Mouse (Mus musculus): ENCODE measurements at regions not wholly inside any gene's neighbourhood (a gene's known extent, or its start where the extent isn't known, plus 50 kb on each side); places are given as distances from the start of the nearest gene placed in this dataset.

DNA sequence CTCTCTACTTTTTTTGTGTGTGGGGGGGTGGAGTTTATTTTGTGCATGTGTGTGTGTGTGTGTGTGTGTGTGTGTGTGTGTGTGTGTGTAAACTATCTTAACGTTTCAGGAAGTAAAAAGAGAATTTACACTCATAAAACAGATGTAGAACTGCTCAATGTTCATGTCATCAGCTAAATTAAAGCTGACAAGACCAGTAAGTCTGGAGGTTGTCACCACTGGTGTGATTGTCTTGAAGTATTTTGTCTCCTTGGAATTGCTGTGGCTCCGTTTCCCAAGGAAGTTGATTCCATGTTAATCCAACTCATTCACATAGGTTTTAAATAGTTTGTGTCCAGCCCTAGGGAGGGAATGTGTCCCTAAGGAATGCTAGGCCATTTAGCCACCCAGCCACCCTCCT is 374.1 kb upstream of the Itga1 start:
- Histone ChIP-seq H3K9me3 (replicated peaks; ENCODE audit: control insufficient read depth, insufficient read depth, low read length, poor library complexity, severe bottlenecking) (no peaks in the 10 kb centered on the region), H3K4me3 (ENCODE audit: low read depth, low read length) (no peak overlapping the region), H3K27ac (ENCODE audit: insufficient read depth, low read length) (no peak overlapping the region), H3K27me3 (ENCODE audit: control insufficient read depth, insufficient read depth, low read length, poor library complexity, severe bottlenecking) (no peaks in the 10 kb centered on the region), H3K9ac (ENCODE audit: low read depth, poor library complexity, severe bottlenecking) (no peak overlapping the region), H3K4me1 (ENCODE audit: control insufficient read depth, insufficient read depth, low read length) (no peaks in the 10 kb centered on the region), H3K36me3 (ENCODE audit: control insufficient read depth, insufficient read depth, low read length, poor library complexity, severe bottlenecking) (no peaks in the 10 kb centered on the region)
- no peak for TF ChIP-seq POLR2A (IDR thresholded peaks at IDR 0.05; ENCODE audit: insufficient read depth, low read length)
- TF ChIP-seq CTCF (IDR thresholded peaks at IDR 0.05; ENCODE audit: low read depth, low read length) = no peak
- TF ChIP-seq EP300 (IDR thresholded peaks at IDR 0.05; ENCODE audit: insufficient read depth, low read depth, low read length) = no peak

DNA sequence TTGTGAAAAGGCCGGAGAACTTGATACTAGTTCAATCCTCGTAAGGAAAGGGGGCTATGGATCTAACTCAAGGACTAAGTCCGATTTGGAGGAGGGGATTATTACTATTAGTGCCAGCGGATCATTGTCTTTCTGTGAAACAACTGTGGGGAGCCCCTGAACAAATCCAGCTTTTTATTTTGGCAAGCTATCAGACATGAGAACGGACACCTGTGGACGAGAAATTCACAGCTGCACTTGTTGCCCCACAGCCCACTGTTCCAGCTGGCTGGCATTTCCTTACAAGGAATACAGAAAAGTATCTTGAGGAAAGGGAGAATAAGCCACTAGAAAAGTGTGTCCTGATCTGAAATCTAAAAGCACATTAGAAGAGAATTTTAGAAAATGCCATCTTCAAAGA is 363.9 kb upstream of the Itga1 start:
- Histone ChIP-seq H3K27ac (ENCODE audit: insufficient read depth, low read length) (no peak overlapping the region), H3K9ac (ENCODE audit: low read depth, poor library complexity, severe bottlenecking) (no peak overlapping the region), H3K4me3 (ENCODE audit: low read depth, low read length) (no peak overlapping the region), H3K27me3 (ENCODE audit: control insufficient read depth, insufficient read depth, low read length, poor library complexity, severe bottlenecking) (no peaks in the 10 kb centered on the region), H3K4me1 (ENCODE audit: control insufficient read depth, insufficient read depth, low read length) (no peaks in the 10 kb centered on the region), H3K36me3 (ENCODE audit: control insufficient read depth, insufficient read depth, low read length, poor library complexity, severe bottlenecking) (no peaks in the 10 kb centered on the region), H3K9me3 (replicated peaks; ENCODE audit: control insufficient read depth, insufficient read depth, low read length, poor library complexity, severe bottlenecking) (no peaks in the 10 kb centered on the region)
- TF ChIP-seq CTCF (IDR thresholded peaks at IDR 0.05; ENCODE audit: low read depth, low read length) (no peak), POLR2A (IDR thresholded peaks at IDR 0.05; ENCODE audit: insufficient read depth, low read length) (no peak), EP300 (IDR thresholded peaks at IDR 0.05; ENCODE audit: insufficient read depth, low read depth, low read length) (no peak)

DNA sequence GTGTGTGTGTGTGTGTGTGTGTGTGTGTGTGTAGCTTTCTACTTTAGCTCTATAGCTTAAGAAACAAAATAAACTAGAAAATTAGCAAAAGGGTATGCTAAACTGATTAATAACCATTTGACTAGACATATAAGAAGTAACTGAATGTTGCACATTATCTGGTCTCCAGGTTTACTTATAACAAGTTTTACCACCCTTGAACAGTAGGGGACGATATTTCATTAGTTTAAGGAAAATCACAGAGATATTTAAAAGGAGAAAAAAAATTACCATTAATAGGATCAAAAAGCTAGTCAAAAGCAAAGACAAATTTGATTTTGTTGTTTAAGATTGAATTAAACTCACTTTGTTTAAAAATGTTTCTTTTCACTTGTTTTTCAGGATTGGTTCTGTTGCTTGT is 349.5 kb upstream of the Itga1 start:
- H3K9me3 ChIP-seq (replicated peaks; ENCODE audit: control insufficient read depth, insufficient read depth, low read length, poor library complexity, severe bottlenecking) = no peaks in the 10 kb centered on the region
- no peak overlapping the region for H3K9ac ChIP-seq (ENCODE audit: low read depth, poor library complexity, severe bottlenecking)
- no peak for TF ChIP-seq EP300 (IDR thresholded peaks at IDR 0.05; ENCODE audit: insufficient read depth, low read depth, low read length)
- TF ChIP-seq POLR2A (IDR thresholded peaks at IDR 0.05; ENCODE audit: insufficient read depth, low read length) = no peak
- no peak for TF ChIP-seq CTCF (IDR thresholded peaks at IDR 0.05; ENCODE audit: low read depth, low read length)
- H3K36me3 ChIP-seq (ENCODE audit: control insufficient read depth, insufficient read depth, low read length, poor library complexity, severe bottlenecking) = no peaks in the 10 kb centered on the region
- H3K27ac ChIP-seq (ENCODE audit: insufficient read depth, low read length) = no peak overlapping the region
- H3K4me3 ChIP-seq (ENCODE audit: low read depth, low read length) = no peak overlapping the region
- H3K4me1 ChIP-seq (ENCODE audit: control insufficient read depth, insufficient read depth, low read length) = no peaks in the 10 kb centered on the region
- H3K27me3 ChIP-seq (ENCODE audit: control insufficient read depth, insufficient read depth, low read length, poor library complexity, severe bottlenecking) = no peaks in the 10 kb centered on the region

DNA sequence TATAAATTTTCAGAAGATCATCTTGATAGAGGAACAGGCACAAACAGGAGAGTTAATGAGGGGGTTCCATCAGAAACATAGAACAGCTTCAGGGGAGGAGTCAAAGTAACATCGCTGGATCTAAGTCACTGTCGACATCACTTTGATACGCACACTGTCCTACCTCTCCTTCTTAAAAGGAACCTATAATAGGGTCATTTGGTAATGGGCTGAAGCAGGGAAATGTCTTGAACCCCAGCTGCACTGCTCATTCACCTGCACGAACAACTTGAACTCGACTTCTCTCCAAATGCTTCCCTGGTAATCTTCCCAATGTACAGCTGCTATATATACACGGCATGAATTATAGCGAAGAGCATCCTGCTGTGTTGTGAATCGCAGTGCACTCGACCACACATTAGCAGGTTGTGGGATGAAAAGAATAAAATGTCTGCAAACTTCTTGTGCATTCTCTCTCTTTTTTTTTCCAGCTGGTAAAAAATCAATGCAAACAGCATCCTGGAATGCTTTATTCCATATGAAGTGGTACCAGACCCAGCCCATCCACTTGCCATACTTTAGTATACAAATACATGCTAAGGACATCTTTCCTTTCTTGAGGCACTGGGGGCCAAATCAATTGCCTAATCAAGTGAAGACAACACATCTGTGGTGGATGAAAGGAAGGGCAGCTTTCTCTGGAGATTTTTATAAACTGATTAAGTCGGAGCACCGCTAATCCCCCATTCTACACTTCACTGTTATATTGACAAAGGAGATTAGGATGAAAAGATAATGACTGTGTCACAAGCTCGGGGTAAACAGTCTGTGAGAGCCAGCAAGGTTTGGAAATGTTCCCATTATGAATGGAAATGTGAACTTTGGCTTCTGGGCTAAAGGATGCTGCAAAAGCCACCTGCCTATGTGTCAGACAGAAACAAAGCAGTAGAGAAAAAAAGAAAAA is 325.6 kb upstream of the Itga1 start:
- Histone ChIP-seq H3K4me1 (ENCODE audit: control insufficient read depth, insufficient read depth, low read length) (no peaks in the 10 kb centered on the region), H3K4me3 (ENCODE audit: low read depth, low read length) (no peak overlapping the region), H3K27ac (ENCODE audit: insufficient read depth, low read length) (no peak overlapping the region), H3K27me3 (ENCODE audit: control insufficient read depth, insufficient read depth, low read length, poor library complexity, severe bottlenecking) (no peaks in the 10 kb centered on the region), H3K9me3 (replicated peaks; ENCODE audit: control insufficient read depth, insufficient read depth, low read length, poor library complexity, severe bottlenecking) (no peaks in the 10 kb centered on the region), H3K9ac (ENCODE audit: low read depth, poor library complexity, severe bottlenecking) (no peak overlapping the region), H3K36me3 (ENCODE audit: control insufficient read depth, insufficient read depth, low read length, poor library complexity, severe bottlenecking) (no peaks in the 10 kb centered on the region)
- TF ChIP-seq EP300 (IDR thresholded peaks at IDR 0.05; ENCODE audit: insufficient read depth, low read depth, low read length) = no peak

DNA sequence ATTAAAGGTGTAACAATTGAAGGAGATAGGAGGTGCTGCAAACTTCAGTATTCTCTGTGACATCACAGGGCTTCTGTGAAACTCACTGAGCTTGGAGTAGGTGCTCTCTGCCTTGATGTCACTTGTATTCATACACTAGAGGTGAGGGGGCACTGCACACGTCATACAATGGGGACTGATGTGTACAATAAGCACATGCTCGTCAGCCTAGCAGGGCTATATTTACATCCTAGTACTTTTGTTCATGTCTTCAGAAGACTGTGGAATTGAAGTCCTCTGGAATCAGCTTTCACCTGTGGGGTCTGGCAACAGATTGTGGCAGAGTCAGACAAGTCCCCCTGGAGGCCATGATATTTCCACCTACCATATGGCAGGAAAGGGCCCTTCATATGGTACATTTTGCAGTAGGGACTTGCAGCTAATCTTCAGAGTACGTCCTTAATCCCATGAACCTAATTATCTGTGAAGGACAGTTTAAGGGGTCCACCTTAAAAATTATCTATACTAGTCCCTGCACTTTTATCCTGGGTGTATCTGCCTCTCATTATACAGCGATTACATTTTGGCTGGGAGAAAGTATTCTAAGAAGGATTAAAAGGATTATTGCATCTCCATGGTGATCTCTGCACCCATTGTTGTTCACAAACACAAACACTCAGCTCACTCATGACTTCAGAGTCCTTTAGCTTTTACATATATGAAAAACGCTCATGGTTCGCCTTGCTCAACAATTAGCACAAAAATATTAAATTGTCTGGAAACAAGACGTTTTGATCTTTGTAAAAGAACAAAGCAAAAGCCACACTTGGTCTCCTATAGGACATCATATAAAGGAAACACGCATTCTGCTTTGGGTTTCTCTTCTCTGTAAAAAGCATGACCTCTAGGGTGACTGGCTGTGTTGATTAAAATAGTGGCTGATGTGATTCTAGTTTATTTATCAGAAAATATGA is 324.1 kb upstream of the Itga1 start:
- H3K27me3 ChIP-seq (ENCODE audit: control insufficient read depth, insufficient read depth, low read length, poor library complexity, severe bottlenecking) = no peaks in the 10 kb centered on the region
- H3K27ac ChIP-seq (ENCODE audit: insufficient read depth, low read length) = no peak overlapping the region
- H3K36me3 ChIP-seq (ENCODE audit: control insufficient read depth, insufficient read depth, low read length, poor library complexity, severe bottlenecking) = no peaks in the 10 kb centered on the region
- no peak overlapping the region for H3K4me3 ChIP-seq (ENCODE audit: low read depth, low read length)
- H3K9me3 ChIP-seq (replicated peaks; ENCODE audit: control insufficient read depth, insufficient read depth, low read length, poor library complexity, severe bottlenecking) = no peaks in the 10 kb centered on the region
- TF ChIP-seq CTCF (IDR thresholded peaks at IDR 0.05; ENCODE audit: low read depth, low read length) = no peak
- TF ChIP-seq EP300 (IDR thresholded peaks at IDR 0.05; ENCODE audit: insufficient read depth, low read depth, low read length) = no peak
- TF ChIP-seq POLR2A (IDR thresholded peaks at IDR 0.05; ENCODE audit: insufficient read depth, low read length) = no peak
- no peaks in the 10 kb centered on the region for H3K4me1 ChIP-seq (ENCODE audit: control insufficient read depth, insufficient read depth, low read length)
- H3K9ac ChIP-seq (ENCODE audit: low read depth, poor library complexity, severe bottlenecking) = no peak overlapping the region

Measured in ES-Bruce4 (cell line).